Mouse (Mus musculus) cortical plate, adult 2 months (tissue): ENCODE data around the gene Armc10. TPM values are rescaled to one million over a fixed set of nuclear protein-coding genes. Genes with fewer than 3 reads are reported as not detected.
"Not testable (repeated sequence)": the region's sequence is repeated elsewhere in the genome, so short reads cannot be mapped to it uniquely, and the experiment has no call there.

Experiments
- H3K27ac ChIP-seq: fragments of 200-500 bp; 2 replicates; pipeline ENCODE4 v1.5.1; 2012; ENCODE audit warnings: low read length, control low read depth, inconsistent platforms; ENCODE audit not compliant: insufficient read depth
- H3K4me1 ChIP-seq: fragments of 200-500 bp; 2 replicates; pipeline ENCODE4 v1.6.1; 2011; ENCODE audit warnings: low read length; ENCODE audit not compliant: control insufficient read depth, insufficient read depth
- H3K4me3 ChIP-seq: fragments of 200-500 bp; 2 replicates; pipeline ENCODE4 v1.5.1; 2011; ENCODE audit warnings: mild to moderate bottlenecking, low read length, control low read depth; ENCODE audit not compliant: insufficient read depth
- CTCF ChIP-seq: fragments of 200-500 bp; IDR thresholded peaks from 2 replicates; pipeline ENCODE4 v1.5.1; 2011; ENCODE audit warnings: mild to moderate bottlenecking, control low read depth, low read length; ENCODE audit not compliant: insufficient read depth; ENCODE audit errors: extremely low read depth
- POLR2A ChIP-seq: fragments of 200-500 bp; IDR thresholded peaks from 2 replicates; pipeline ENCODE4 v1.6.1; 2011; ENCODE audit warnings: mild to moderate bottlenecking, low read length, control low read depth; ENCODE audit not compliant: insufficient read depth; ENCODE audit errors: extremely low read depth
- polyA plus RNA-seq: library from polyadenylated mRNA; depleted of rRNA; stranded (reverse); fragments of >200 nt; gene quantifications from 2 replicates; pipeline ENCODE4 v1.2.3, GENCODE M21; 2012

Gene Armc10
- polyA plus RNA-seq, 1 experiment, result 26.0 TPM

GRCm38 (mm10) chr5:21683811-21684210 is 38.2 kb downstream of the Armc10 start:
- peaks cover 12% of the 10 kb centered on the region for H3K4me1 ChIP-seq
- no peak overlapping the region for H3K27ac ChIP-seq
- no peak overlapping the region for H3K4me3 ChIP-seq
- TF ChIP-seq POLR2A, result no peak
- no peak for TF ChIP-seq CTCF

- Histone ChIP-seq H3K4me1 (peaks cover 11% of the 10 kb centered on the region), H3K27ac (no peak overlapping the region), H3K4me3 (no peak overlapping the region)
- TF ChIP-seq POLR2A (no peak), CTCF (no peak)
These were observed 39.4 kb downstream of the Armc10 start for GRCm38 (mm10) chr5:21685001-21685400.

- Histone ChIP-seq H3K4me1 (peaks cover 2% of the 10 kb centered on the region; the same call in 1 of the 2 replicates), H3K4me3 (no peak overlapping the region), H3K27ac (no peak overlapping the region)
- TF ChIP-seq POLR2A (no peak), CTCF (no peak)
These were observed 41.4 kb downstream of the Armc10 start for GRCm38 (mm10) chr5:21687042-21687441.

- Histone ChIP-seq H3K27ac (no peak overlapping the region), H3K4me3 (no peak overlapping the region), H3K4me1 (no peaks in the 10 kb centered on the region)
- TF ChIP-seq CTCF (no peak), POLR2A (no peak)
These were observed 46.6 kb downstream of the Armc10 start for GRCm38 (mm10) chr5:21692230-21692629.

- H3K27ac ChIP-seq, result no peak overlapping the region
- H3K4me3 ChIP-seq, result no peak overlapping the region
- H3K4me1 ChIP-seq, result no peaks in the 10 kb centered on the region
- TF ChIP-seq CTCF (no peak), POLR2A (no peak)
These were observed 47.8 kb downstream of the Armc10 start for GRCm38 (mm10) chr5:21693372-21693870.

GRCm38 (mm10) chr5:21694854-21695490 is 49.4 kb downstream of the Armc10 start:
- H3K4me3 ChIP-seq, result no peak overlapping the region
- TF ChIP-seq POLR2A (no peak), CTCF (no peak)
- no peaks in the 10 kb centered on the region for H3K4me1 ChIP-seq
- H3K27ac ChIP-seq, result no peak overlapping the region

GRCm38 (mm10) chr5:21699555-21699954 is 53.9 kb downstream of the Armc10 start:
- H3K4me1 ChIP-seq, H3K4me3 ChIP-seq, H3K27ac ChIP-seq: not testable (repeated sequence)

GRCm38 (mm10) chr5:21700272-21700821 is 54.7 kb downstream of the Armc10 start:
- Histone ChIP-seq H3K27ac (no peak overlapping the region), H3K4me1 (no peaks in the 10 kb centered on the region), H3K4me3 (peak overlapping the region; percentile 57)
- no peak for TF ChIP-seq POLR2A
- no peak for TF ChIP-seq CTCF

GRCm38 (mm10) chr5:21700934-21701333 is 55.3 kb downstream of the Armc10 start:
- Histone ChIP-seq H3K27ac (peak overlapping the region; percentile 5; the same call in 1 of the 2 replicates), H3K4me1 (no peaks in the 10 kb centered on the region), H3K4me3 (peak overlapping the region; percentile 57)
- TF ChIP-seq CTCF (no peak), POLR2A (no peak)

GRCm38 (mm10) chr5:21701351-21702008 is 55.9 kb downstream of the Armc10 start, which contains the start of gene Napepld:
TSS of gene Napepld (minus strand) at chr5:21701396.
- Histone ChIP-seq H3K27ac (peak within 1 kb of the TSS; percentile 98), H3K4me1 (no peaks in the 10 kb centered on the region), H3K4me3 (peak within 1 kb of the TSS; percentile 57)
- TF ChIP-seq POLR2A (peak; percentile 95), CTCF (no peak)
